ENCODE assay signal across 7 mouse cellular contexts in genomic region chr17:5795878-5796277, GRCm38 (mm10). TPM values are rescaled to one million over a fixed set of nuclear protein-coding genes. Genes with fewer than 3 reads are reported as not detected.
A peak's percentile ranks its signal among the peaks of the same experiment; 100 is the strongest.
DNase-seq lines count a peak whose midpoint lies in the region; ATAC-seq and TF ChIP-seq lines count a peak whose summit lies in the region.

No protein-coding gene starts in this region.

- no peak overlapping the region for H3K4me3 ChIP-seq in left cerebral cortex, adult 2 months

- H3K27ac ChIP-seq in left cerebral cortex, adult 2 months, result no peak overlapping the region

- peak; percentile 74 for ATAC-seq in megakaryocyte-erythroid progenitor cell, adult 5-6 weeks (replicated peaks; ENCODE audit: low FRiP score, low TSS enrichment, poor library complexity, severe bottlenecking)

- DNase-seq in WW6 (ENCODE audit: low read depth, low spot score), result peak; percentile 31
- DNase-seq in cerebellum, postnatal 10 days, result peak; percentile 85 to 87
- peak; percentile 58 to 71 for DNase-seq in frontal cortex, postnatal 14 days (ENCODE audit: low spot score in 2 of 2)
- peak; percentile 92 for DNase-seq in induced T-regulatory cell, adult 2 months (ENCODE audit: low read depth)
- peak; percentile 67 to 72 for DNase-seq in left cerebral cortex, adult 2 months (ENCODE audit: extremely low spot score in 1 of 2, low spot score in 2 of 2)
- peak; percentile 60 for DNase-seq in right cerebral cortex, postnatal 4 days

- intact Hi-C loops in left cerebral cortex, adult 2 months (cut with DNase I), result loop anchor here (1.0 to 5.0 kb wide), 4 partner anchors 46 to 211 kb away; partner anchors contain the start of gene Snx9

- no peak; the same call in none of the 2 replicates for TF ChIP-seq CTCF in left cerebral cortex, adult 2 months (IDR thresholded peaks at IDR 0.05)

RNA-seq across cellular contexts. Expression of gene Snx9, which starts 45.3 kb away (rescaled TPM):
- 10 to 100 TPM; 14.7 to 16.6 TPM for total RNA-seq in left cerebral cortex, adult 2 months (2021)
- total RNA-seq in megakaryocyte-erythroid progenitor cell, adult 5-6 weeks (2014; fragmentation: Nextera tagmentation), result 25.8 and 28.9 TPM in 2 replicates
- total RNA-seq in megakaryocyte-erythroid progenitor cell, adult 5-6 weeks (2017), result 16.5 and 20.0 TPM in 2 replicates

Comparison
In these comparisons a context has a peak if more than half of its experiments do, and no peak if none do; other contexts are left out.
1. DNase-seq: peak in every context shown above with its lines; median percentile 92 in induced T-regulatory cell, adult 2 months; 86 in cerebellum, postnatal 10 days; 70 in left cerebral cortex, adult 2 months; 64 in frontal cortex, postnatal 14 days; 60 in right cerebral cortex, postnatal 4 days; 31 in WW6.